Mouse (Mus musculus): ENCODE results near the gene B4galnt1.

DNA sequence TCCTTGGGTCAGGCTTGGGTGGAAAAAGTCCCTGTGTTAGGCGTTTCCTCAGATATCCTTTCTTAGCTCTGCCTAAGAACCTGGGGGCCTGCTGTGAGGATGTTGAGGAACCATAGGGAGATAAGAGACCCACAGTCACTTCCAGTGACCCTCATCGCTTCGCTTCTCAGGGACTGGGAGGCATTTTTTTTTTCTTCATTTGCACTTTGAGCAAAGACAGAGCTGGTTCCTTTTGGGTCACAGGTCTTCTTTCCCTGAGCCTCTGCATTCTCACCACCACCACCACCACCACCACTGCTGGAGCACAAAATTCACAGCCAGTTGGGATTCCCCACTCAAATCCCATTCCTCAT, 15.6 kb downstream of the B4galnt1 start:
- TF ChIP-seq EP300 (optimal IDR thresholded peaks at IDR 0.05) (no peak), CTCF (IDR thresholded peaks at IDR 0.05; ENCODE audit: low read depth) (no peak)

Measured in stomach, postnatal 0 days (tissue).